Mouse (Mus musculus) erythroblast, embryonic 14.5 days (primary cell): ENCODE results near the gene Lrp2.

Source experiments
- GATA1 ChIP-seq: IDR thresholded peaks from 2 replicates; pipeline ENCODE4 v1.6.1; 2012; ENCODE audit warnings: low read length, inconsistent platforms, mixed read lengths
- TAL1 ChIP-seq: IDR thresholded peaks from 3 replicates; pipeline ENCODE4 v1.6.1; 2012; ENCODE audit warnings: low read length, inconsistent platforms, mixed read lengths

- TF ChIP-seq GATA1 (no peak), TAL1 (no peak)
Measured at GRCm38 (mm10) chr2:69582861-69583260, 3.0 kb downstream of the Lrp2 start.
